Comparison of ENCODE assay signal across 9 mouse cellular contexts in the genomic region with DNA sequence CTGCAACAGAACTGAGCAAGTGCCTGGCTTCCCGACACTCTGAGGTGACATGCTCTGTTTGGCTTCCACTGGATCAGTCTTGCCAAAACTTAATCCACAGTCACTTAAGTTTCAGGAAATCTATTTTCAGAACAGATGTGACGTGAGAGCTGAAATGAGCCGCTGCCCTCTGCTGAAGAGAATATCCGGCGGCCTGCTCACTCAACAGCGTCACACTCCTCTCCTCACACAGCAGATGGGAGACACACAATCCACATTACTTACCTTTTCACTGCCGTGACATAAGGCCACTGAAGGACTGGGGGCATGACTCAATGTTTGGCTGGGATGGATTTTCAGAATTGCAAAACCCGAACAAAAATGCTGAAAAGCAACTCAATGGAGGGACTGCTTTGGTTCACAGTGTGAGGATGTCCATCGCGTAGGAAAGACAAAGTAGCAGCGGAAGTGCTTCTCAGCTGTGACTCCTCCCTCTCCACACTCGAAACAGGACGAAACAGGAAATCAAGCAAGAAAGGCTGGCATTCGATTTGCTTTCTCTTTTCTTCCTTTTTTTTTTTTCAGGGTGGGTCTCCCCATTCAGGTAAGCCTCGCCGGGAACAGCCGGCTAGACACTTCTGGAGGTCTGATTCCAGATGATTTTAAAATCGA.
DNase-seq lines count a peak whose midpoint lies in the region; ATAC-seq and TF ChIP-seq lines count a peak whose summit lies in the region.
"Had no signal": no experiment of that assay in that cellular context is flagged by ENCODE, and none has a peak within 500 bp of the region (broad histone marks: within the 10 kb centered on the region; RNA-seq: fewer than 3 reads in every experiment).

No protein-coding gene starts in this region.

- H3K27me3 ChIP-seq in kidney, embryonic 14.5 days (ENCODE audit: control insufficient read depth, insufficient read depth, low read length) = no peaks in the 10 kb centered on the region
- H3K27me3 ChIP-seq in heart, adult 2 months (ENCODE audit: control insufficient read depth, insufficient read depth, low read length) = no peaks in the 10 kb centered on the region

- H3K4me3 ChIP-seq in kidney, embryonic 14.5 days (ENCODE audit: low read length) = no peak overlapping the region
- H3K4me3 ChIP-seq in heart, adult 2 months = peak overlapping the region; percentile 34

- peak; percentile 9 for DNase-seq in kidney, adult 11 months
- DNase-seq in ZHBTc4 (ENCODE audit: low read depth, low spot score) = peak; percentile 58
- peak; percentile 49 to 66 for DNase-seq in heart, adult 2 months
- peak; percentile 14 to 36 for DNase-seq in kidney, postnatal 25 days
- DNase-seq in MN1 (ENCODE audit: low spot score) = no peak
- DNase-seq in cerebellum, postnatal 25 days = no peak

- no peaks in the 10 kb centered on the region for H3K36me3 ChIP-seq in kidney, embryonic 14.5 days (ENCODE audit: control insufficient read depth, insufficient read depth, low read length)
- H3K36me3 ChIP-seq in heart, adult 2 months (ENCODE audit: control insufficient read depth, insufficient read depth, low read length) = peaks cover 14% of the 10 kb centered on the region

- whole genome bisulfite sequencing in kidney, embryonic 14.5 days = 74% methylated on average over 18 of the region's 18 CpGs
- WGBS in heart, adult 2 months = 33% methylated on average over 18 of the region's 18 CpGs

- no peak overlapping the region for H3K27ac ChIP-seq in kidney, embryonic 14.5 days (ENCODE audit: low read depth, low read length)
- peak overlapping the region; percentile 86 for H3K27ac ChIP-seq in heart, adult 2 months
- H3K27ac ChIP-seq: macrophage had no signal

- no peak overlapping the region for H3K9ac ChIP-seq in kidney, embryonic 14.5 days (ENCODE audit: low read depth, low read length)
- peak overlapping the region; percentile 63 for H3K9ac ChIP-seq in heart, adult 2 months (ENCODE audit: low read depth, low read length)

- no peak for ATAC-seq in kidney, embryonic 14.5 days (ENCODE audit: low FRiP score, low TSS enrichment)
- no peak for ATAC-seq in cerebellum, adult (ENCODE audit: insufficient number of reproducible peaks, low FRiP score, low TSS enrichment)

- H3K4me1 ChIP-seq in kidney, embryonic 14.5 days (ENCODE audit: control insufficient read depth, insufficient read depth, low read length) = no peaks in the 10 kb centered on the region
- peaks cover 4% of the 10 kb centered on the region for H3K4me1 ChIP-seq in heart, adult 2 months (ENCODE audit: control insufficient read depth, insufficient read depth, low read length)

- intact Hi-C loops in heart, adult 2 months (cut with DNase I) = no loop called here

- H3K79me2 ChIP-seq in heart, adult 2 months (replicated peaks; ENCODE audit: control insufficient read depth, insufficient read depth, low read length) = no peaks in the 10 kb centered on the region; the same call in 1 of the 2 replicates

- no peaks in the 10 kb centered on the region for H3K9me3 ChIP-seq in kidney, embryonic 14.5 days (ENCODE audit: control insufficient read depth, low read length)

- TF ChIP-seq EP300 in heart, adult 2 months (IDR thresholded peaks at IDR 0.05; ENCODE audit: insufficient read depth, low read depth, low read length) = peak; percentile 15; the same call in 1 of the 2 replicates

- peak; percentile 69 for TF ChIP-seq POLR2A in heart, adult 2 months (IDR thresholded peaks at IDR 0.05; ENCODE audit: insufficient read depth, low read depth, low read length)

- no peak overlapping the region for H3K4me2 ChIP-seq in kidney, embryonic 14.5 days (replicated peaks; ENCODE audit: low read depth, low read length)

- TF ChIP-seq CTCF in heart, adult 2 months (IDR thresholded peaks at IDR 0.05) = no peak

Comparison
In these comparisons a context has a peak if more than half of its experiments do, and no peak if none do; other contexts are left out.
1. DNase-seq: peak in kidney, adult 11 months (single experiment), ZHBTc4 (single experiment), heart, adult 2 months (2 of 2) and kidney, postnatal 25 days (2 of 2); none in MN1 (single experiment) and cerebellum, postnatal 25 days (0 of 2).